Mouse (Mus musculus) heart, postnatal 36 days (tissue): ENCODE data around the gene Nags. TPM values are rescaled to one million over a fixed set of nuclear protein-coding genes. Genes with fewer than 3 reads are reported as not detected.

ENCODE experiments used
- DNase-seq, 2 experiments: peaks; one replicate each; pipeline ENCODE4 v3.0.0; 2021 to 2022
- intact Hi-C: fragments of 180-260 bp; cut with DNase I; formaldehyde crosslinking; loops from one replicate; pipeline ENCODE4 v1.15.1; 2025
- total RNA-seq, 2 experiments: library from RNA; stranded (reverse); gene quantifications; 2 replicates each; pipeline ENCODE4 v1.2.3; 2021

Nags gene
- not detected for total RNA-seq

DNA sequence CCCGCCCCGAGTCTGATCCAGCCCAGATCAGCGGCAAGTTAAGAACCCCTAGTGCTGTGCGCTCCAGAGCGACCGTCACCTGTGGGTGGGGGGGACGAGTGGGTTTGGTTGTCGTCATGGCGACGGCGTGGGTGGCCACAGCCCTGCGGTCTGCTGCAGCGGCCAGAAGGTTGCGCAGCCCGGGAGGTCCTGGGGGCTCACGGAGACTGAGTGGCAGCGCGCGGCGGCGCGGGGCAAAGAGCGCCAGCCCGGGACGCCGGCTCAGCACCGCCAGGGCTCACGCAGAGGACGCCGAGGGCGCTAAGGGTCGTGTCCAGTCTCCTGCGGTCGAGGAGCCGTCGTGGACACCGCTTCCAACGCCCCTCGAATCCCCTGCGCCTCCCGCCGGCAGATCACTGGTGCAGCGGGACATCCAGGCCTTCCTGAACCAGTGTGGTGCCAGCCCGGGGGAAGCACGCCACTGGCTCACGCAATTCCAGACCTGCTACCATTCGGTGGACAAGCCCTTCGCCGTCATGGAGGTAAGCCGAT, at the start of gene Nags:
Gene Nags, plus strand, starts transcription at position 43 of the 531 bp plus-strand sequence.
- DNase-seq = no peak
- intact Hi-C loops = no loop called here

DNA sequence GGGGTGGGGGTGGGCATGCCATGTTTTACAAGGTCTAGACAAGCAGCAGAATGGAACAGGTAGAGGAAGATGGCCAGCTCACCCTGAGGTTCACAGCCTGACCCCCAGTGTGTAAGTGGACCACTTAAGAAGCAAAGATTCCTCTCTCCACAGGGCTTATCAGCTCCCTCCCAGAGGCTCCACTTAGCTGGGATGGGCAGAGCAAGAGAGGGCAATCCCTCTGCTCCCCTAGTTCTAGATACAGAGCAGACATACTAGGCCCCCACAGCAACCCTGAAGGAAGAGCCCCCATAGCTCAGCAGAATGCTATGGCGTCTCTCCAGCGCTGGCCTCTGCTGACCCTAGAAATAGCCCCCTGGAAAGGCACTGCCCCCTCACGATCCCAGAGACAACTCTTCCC, 49.6 kb upstream of the Nags start:
- DNase-seq = no peak
- intact Hi-C loops = loop anchor here (2.0 kb wide), 1 partner anchor 35 kb away; no protein-coding TSS in a partner anchor

GRCm38 (mm10) chr11:102096446-102096845, 48.9 kb upstream of the Nags start:
- intact Hi-C loops = loop anchor here (2.0 kb wide), 1 partner anchor 36 kb away; no protein-coding TSS in a partner anchor
- DNase-seq = no peak

DNA sequence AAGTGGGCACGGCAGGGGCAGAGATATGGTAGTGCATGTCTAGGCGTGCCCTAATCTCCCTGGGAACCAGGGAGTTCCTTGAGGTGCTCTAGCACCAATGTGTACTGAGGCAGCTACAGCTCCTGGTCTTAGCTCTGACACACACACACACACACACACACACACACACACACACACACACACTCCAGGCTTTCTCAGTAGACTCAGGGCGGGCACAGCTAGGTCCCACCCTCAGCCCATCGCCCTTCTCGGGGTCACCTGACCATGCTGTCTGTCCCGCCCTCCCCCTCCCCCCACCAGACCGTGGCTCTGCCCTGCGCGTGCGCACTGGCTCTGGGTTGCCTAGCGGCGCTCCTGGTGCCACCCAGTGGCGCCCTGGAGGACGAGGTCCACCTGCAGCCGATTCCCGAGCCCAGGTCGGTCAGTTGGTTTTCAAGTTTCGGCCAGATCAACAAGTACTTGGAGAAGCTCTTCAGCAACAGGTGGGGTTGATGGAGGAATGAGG, 48.4 kb upstream of the Nags start:
- intact Hi-C loops = loop anchor here (2.0 kb wide), 1 partner anchor 36 kb away; no protein-coding TSS in a partner anchor
- DNase-seq = peak; percentile 37 to 52

GRCm38 (mm10) chr11:102101219-102101618, 44.1 kb upstream of the Nags start, which contains the start of gene Ppy:
Ppy (minus strand) TSS chr11:102101319.
- intact Hi-C loops = no loop called here

DNA sequence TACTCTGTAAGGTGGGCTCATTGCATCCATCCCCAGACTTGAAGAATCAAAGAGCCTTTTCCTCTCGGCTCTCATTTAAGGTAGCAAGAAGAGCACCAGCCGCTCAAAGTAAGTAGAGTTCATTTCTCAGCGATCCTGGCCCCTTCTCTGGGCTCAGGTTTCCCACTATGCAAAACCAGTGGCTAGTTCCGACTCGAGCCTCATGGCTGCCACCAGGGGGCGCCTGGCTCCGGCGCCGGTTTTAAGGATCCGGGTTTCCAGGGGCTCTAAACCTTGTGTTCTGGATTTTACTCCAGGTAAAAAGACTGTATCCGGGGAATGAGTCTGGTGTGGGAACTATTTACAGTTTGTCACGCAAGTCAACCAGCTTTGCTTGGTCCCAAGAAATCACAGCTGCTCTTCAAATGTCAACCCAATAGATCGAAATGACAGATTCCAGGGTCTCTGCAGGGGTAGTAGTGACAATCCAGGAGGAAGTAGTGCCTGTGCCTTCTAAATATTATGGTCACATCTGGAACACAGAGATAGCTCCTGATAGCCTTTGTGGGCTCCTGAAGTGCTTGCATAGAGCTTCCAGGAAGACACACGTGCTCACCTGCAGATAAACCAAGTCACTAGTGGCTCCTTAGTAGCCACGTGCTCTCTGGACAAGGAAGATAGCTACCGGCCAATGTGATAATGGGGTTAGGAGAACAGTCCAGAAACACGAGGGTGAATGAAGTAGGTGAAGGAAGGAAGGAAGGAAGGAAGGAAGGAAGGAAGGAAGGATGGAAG, 42.6 kb upstream of the Nags start:
- DNase-seq = peak; percentile 60 to 79
- intact Hi-C loops = loop anchor here (1.0 to 2.0 kb wide), 2 partner anchors 36 to 164 kb away; no protein-coding TSS in a partner anchor

More at GRCm38 (mm10) chr11:102101219-102101618, 44.1 kb upstream of the Nags start, which contains the start of gene Ppy:
- DNase-seq = no peak

DNA sequence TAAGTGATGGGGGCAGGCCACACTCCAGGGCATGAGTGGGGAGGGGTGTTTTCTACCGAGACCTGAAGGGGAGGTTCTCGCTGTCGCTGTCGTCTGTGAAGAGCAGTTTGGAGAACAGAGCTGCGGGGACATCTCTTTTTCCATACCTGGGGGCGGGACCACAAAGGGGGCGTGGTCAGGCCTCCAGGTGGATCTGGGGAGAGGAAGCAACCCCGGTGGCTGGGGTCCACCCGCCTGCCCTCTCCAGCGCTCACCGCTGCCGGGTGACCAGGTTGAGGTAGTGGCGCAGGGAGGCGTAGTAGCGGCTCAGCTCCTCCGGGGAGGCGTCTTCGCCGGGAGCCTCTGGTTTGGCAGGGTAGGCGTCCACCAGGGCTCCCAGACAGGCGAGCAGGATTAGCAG, 38.4 kb upstream of the Nags start:
- no peak for DNase-seq
- intact Hi-C loops = no loop called here

GRCm38 (mm10) chr11:102107732-102108131, 37.6 kb upstream of the Nags start, which contains the start of gene Pyy:
Pyy (minus strand) TSS chr11:102107832.
- intact Hi-C loops = loop anchor here (2.0 kb wide), 1 partner anchor 23 kb away; no protein-coding TSS in a partner anchor
- no peak for DNase-seq

- DNase-seq = no peak
- intact Hi-C loops = no loop called here
Measured at GRCm38 (mm10) chr11:102111576-102111975, 33.7 kb upstream of the Nags start.

GRCm38 (mm10) chr11:102116241-102116640, 29.1 kb upstream of the Nags start:
- intact Hi-C loops = no loop called here
- DNase-seq = no peak

GRCm38 (mm10) chr11:102117386-102117785, 27.9 kb upstream of the Nags start:
- DNase-seq = no peak
- intact Hi-C loops = no loop called here

- DNase-seq = no peak
- intact Hi-C loops = no loop called here
Measured at GRCm38 (mm10) chr11:102134516-102134915, 10.8 kb upstream of the Nags start.

DNA sequence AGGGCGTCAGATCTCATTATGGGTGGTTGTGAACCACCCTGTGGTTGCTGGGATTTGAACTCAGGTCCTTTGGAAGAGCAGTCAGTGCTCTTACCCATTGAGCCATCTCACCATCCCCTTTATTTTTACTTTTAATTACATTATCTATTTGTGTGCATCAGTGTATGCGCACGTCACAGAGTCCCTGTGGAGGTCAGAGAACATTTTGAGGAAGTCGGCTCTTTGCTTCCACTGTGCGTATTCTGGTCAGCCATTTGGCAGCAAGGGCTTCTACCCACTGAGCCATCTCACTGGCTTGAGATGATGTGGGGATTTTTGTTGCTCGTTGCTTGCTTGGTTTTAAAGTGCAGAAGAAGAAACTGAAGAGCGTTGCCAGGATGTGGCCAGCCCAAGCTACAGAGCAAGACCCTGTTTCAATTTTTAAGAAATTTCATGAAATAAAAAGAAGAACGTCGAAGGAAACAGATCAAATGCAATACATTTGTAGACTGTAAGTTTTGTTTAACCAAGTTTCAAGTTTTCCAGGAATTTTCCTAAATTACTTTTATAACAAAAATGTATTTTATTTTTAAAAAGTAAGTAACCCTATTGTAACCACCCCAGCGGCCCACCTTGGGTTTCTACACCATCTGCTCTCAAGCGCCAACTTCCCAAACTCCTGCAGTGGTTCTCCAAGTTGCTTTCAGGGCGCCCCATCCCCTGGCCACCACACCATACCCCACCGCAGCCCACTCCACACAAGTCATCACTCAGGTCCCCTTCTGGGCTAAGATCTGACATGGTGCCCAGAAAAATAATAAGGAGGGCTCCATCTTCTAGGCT, 7.5 kb upstream of the Nags start:
- no peak for DNase-seq
- intact Hi-C loops = loop anchor here (1.0 to 2.0 kb wide), 3 partner anchors 36 to 151 kb away; partner anchors contain the start of gene Dusp3

DNA sequence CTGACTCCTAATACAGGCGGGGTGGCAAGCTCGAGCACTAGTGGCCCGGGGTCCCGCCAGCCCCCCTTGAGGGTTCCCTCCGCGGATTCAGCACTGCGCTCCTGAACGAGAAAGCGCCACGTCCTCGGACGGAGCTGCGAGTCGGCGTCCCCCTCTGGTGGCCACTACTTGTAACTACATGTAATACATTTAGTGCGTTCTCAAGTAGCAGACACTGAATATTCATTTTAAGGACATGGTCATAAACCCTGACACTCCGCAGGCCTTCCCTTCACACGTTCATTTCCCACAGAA, 6.9 kb upstream of the Nags start:
- intact Hi-C loops = loop anchor here (1.0 to 2.0 kb wide), 3 partner anchors 36 to 152 kb away; partner anchors contain the start of gene Dusp3
- DNase-seq = peak; percentile 61 to 64

- intact Hi-C loops = no loop called here
- DNase-seq = peak; percentile 66 to 71
Measured at GRCm38 (mm10) chr11:102140508-102140907, 4.8 kb upstream of the Nags start.

- DNase-seq = no peak
- intact Hi-C loops = no loop called here
Measured at GRCm38 (mm10) chr11:102142355-102142754, 3.0 kb upstream of the Nags start.

DNA sequence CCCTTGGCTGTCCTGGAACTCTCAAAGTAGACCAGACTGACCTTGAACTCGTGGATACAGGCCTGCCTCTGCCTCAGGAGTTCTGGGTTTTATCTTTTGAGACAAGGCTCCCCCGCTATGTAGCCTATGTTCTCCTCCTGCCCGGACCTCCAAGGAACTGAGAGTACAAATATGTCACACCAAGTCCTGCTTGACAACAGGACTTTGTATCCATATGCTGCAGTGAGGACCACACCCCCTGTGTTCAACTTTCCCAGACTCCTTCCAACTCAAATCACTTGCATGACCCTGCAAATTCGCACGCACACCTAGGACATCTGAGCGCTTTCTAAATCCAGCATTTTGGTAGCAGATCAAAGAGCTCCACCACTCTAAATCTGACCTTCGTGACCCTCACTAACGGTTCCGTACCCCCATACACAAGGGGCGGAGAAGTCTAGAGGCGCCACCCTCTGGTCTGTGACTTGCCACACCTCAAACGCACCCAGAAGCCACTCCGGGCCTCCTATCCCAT, 299 bp upstream of the Nags start:
- DNase-seq = no peak
- intact Hi-C loops = no loop called here

- DNase-seq = no peak
- intact Hi-C loops = no loop called here
Measured at GRCm38 (mm10) chr11:102146005-102146404, 692 bp downstream of the Nags start.

DNA sequence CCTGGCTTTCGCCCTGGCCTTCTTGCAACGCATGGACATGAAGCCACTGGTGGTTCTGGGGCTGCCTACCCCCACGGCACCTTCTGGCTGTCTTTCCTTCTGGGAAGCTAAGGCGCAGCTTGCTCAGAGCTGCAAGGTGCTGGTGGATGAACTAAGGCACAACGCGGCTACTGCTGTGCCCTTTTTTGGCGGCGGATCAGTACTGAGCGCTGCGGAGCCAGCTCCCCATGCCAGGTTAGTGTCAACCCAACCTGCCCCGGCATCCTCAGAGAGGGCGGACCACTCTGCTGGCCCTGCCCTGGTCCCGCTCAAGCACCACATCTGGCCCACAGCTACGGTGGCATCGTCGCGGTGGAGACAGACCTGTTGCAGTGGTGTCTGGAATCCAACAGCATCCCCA, 1.2 kb downstream of the Nags start:
- intact Hi-C loops = no loop called here
- DNase-seq = no peak

DNA sequence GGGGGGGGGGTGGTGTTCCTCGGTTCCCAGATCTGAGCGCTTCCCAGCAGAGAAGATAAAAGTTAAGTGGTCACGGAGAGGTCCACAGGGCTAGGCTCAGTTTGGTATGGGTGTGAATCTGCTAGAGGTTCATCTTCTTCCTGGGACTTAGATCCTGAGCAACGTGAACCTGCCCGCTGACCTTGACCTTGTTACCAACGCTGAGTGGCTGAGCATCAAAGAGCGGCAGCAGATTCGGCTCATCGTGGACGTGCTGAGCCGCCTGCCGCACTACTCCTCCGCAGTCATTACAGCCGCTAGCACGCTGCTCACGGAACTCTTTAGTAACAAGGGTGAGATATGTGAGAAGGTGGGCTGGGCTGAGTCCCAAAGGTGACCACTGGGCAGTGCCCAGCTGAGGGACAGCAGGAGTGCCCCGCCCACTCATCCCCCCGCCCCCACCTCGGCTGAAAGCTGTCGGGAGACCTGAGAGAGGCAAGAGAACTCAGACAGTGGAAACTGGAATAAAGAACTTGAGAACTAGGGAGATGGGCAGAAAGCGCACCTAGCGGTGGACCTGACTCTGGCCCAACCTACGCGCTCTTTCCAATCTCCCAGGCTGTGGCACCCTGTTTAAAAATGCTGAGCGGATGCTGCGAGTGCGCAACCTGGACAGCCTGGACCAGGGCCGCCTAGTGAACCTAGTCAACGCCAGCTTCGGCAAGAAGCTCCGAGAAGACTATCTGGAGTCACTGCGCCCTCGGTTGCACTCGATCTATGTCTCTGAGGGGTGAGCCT, 2.1 kb downstream of the Nags start:
- DNase-seq = no peak
- intact Hi-C loops = no loop called here
